Mouse (Mus musculus) midbrain, postnatal 0 days (tissue): ENCODE data around the gene Cog2. TPM values are rescaled to one million over a fixed set of nuclear protein-coding genes. Genes with fewer than 3 reads are reported as not detected.

Source experiments
- ATAC-seq: fragments of 200-750 bp; cut with Nextera tagmentation; 2 replicates; pipeline ENCODE4 v1.8.0; 2017; ENCODE audit warnings: moderate number of reproducible peaks, mild to moderate bottlenecking, moderate TSS enrichment, moderate library complexity; ENCODE audit not compliant: low FRiP score
- DNase-seq: peaks from one replicate; pipeline ENCODE4 v3.0.0-alpha.2; 2015; ENCODE audit warnings: low spot score
- H3K27ac ChIP-seq: fragments of 300-500 bp; sonication (generic); 2 replicates; pipeline ENCODE4 v1.5.1; 2014; ENCODE audit warnings: low read depth, mild to moderate bottlenecking, low read length, mixed read lengths
- H3K27me3 ChIP-seq: fragments of 300-500 bp; sonication (generic); 2 replicates; pipeline ENCODE4 v1.6.1; 2014; ENCODE audit warnings: low read length, control low read depth, mixed read lengths; ENCODE audit not compliant: insufficient read depth
- H3K36me3 ChIP-seq: fragments of 300-500 bp; sonication (generic); 2 replicates; pipeline ENCODE4 v1.6.1; 2014; ENCODE audit warnings: low read length, control low read depth, mixed read lengths; ENCODE audit not compliant: insufficient read depth
- H3K4me1 ChIP-seq: fragments of 300-500 bp; sonication (generic); 2 replicates; pipeline ENCODE4 v1.6.1; 2014; ENCODE audit warnings: mild to moderate bottlenecking, control low read depth, antibody characterized with exemption, low read length, mixed read lengths; ENCODE audit not compliant: insufficient read depth
- H3K4me2 ChIP-seq: fragments of 300-500 bp; sonication (generic); 2 replicates; pipeline ENCODE4 v1.6.1; 2014; ENCODE audit warnings: low read depth, mild to moderate bottlenecking, low read length, mixed read lengths; ENCODE audit not compliant: poor library complexity, severe bottlenecking
- H3K4me3 ChIP-seq: fragments of 300-500 bp; sonication (generic); 2 replicates; pipeline ENCODE4 v1.5.1; 2014; ENCODE audit warnings: low read depth, mild to moderate bottlenecking, low read length, moderate library complexity
- H3K9ac ChIP-seq: fragments of 300-500 bp; sonication (generic); replicated peaks from 2 replicates; pipeline ENCODE4 v1.6.1; 2014; ENCODE audit warnings: mild to moderate bottlenecking, low read length, moderate library complexity, mixed read lengths; ENCODE audit not compliant: poor library complexity, severe bottlenecking
- H3K9me3 ChIP-seq: fragments of 300-500 bp; sonication (generic); 2 replicates; pipeline ENCODE4 v1.6.1; 2016; ENCODE audit warnings: low read length, control low read depth
- CTCF ChIP-seq: IDR thresholded peaks from 2 replicates; pipeline ENCODE4 v1.5.1; 2016; ENCODE audit warnings: antibody characterized with exemption, mild to moderate bottlenecking
- WGBS: fragments of 180-500 bp; shearing (Covaris S2); extraction: QIAGEN DNeasy Blood & Tissue Kit; methylation state at CpG from one replicate; pipeline ENCODE4 v1.1.7; 2014; 5-methylcytosine and 5-hydroxymethylcytosine counted together
- polyA plus RNA-seq: library from polyadenylated mRNA; unstranded; fragments of >200 nt; fragmentation: Nextera tagmentation; extraction: Ambion mirVana; gene quantifications from 2 replicates; pipeline ENCODE4 v1.2.1, GENCODE M21; 2015
- total RNA-seq: library from RNA; depleted of rRNA; stranded (reverse); fragments of >200 nt; gene quantifications from 2 replicates; pipeline ENCODE4 v1.2.3, GENCODE M21; 2014

Cog2 gene
- total and polyA plus RNA-seq, 2 experiments from 2014 or later: 15.8 to 26.7 TPM

GRCm38 (mm10) chr8:124496266-124496665 lies 24.3 kb upstream of the Cog2 start:
- Histone ChIP-seq H3K9ac (no peak overlapping the region), H3K9me3 (no peaks in the 10 kb centered on the region), H3K4me1 (no peaks in the 10 kb centered on the region), H3K36me3 (no peaks in the 10 kb centered on the region), H3K4me3 (no peak overlapping the region), H3K27me3 (no peaks in the 10 kb centered on the region), H3K4me2 (no peak overlapping the region), H3K27ac (no peak overlapping the region)
- no peak for DNase-seq
- no peak for ATAC-seq
- 85% methylated on average over 4 of the region's 4 CpGs for WGBS
- TF ChIP-seq CTCF: no peak

DNA sequence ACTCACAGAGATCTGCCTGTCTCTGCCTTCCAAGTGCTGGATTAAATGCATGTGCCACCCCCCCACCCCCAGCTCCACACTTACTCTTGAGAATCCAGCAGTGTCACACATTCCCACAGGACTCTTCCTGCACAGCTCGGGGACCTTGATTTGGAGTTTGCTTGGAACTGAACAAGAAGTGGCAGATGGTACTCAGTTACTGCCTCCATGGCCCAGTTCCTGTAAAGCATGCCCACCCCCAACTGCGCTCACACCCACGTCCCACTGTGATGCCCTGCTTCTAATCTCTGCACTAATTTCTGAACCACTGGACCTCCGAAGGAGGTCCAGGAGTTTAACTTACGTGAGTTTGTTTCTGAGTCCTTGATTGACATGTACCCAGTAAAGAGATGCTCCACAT lies 23.7 kb upstream of the Cog2 start:
- no peak overlapping the region for H3K4me3 ChIP-seq
- DNase-seq: no peak
- 90% methylated on average over 5 of the region's 5 CpGs for WGBS
- no peak for TF ChIP-seq CTCF
- H3K36me3 ChIP-seq: no peaks in the 10 kb centered on the region
- no peak for ATAC-seq
- H3K4me2 ChIP-seq: no peak overlapping the region
- no peaks in the 10 kb centered on the region for H3K9me3 ChIP-seq
- H3K4me1 ChIP-seq: no peaks in the 10 kb centered on the region
- H3K9ac ChIP-seq: no peak overlapping the region
- no peak overlapping the region for H3K27ac ChIP-seq
- no peaks in the 10 kb centered on the region for H3K27me3 ChIP-seq

- H3K4me2 ChIP-seq: no peak overlapping the region
- ATAC-seq: no peak
- no peak overlapping the region for H3K27ac ChIP-seq
- H3K36me3 ChIP-seq: no peaks in the 10 kb centered on the region
- TF ChIP-seq CTCF: no peak
- 0 out of 2 replicates have a peak, but pooled peaks cover under 1% of the 10 kb centered on the region for H3K9me3 ChIP-seq
- no peak overlapping the region for H3K4me3 ChIP-seq
- H3K4me1 ChIP-seq: no peaks in the 10 kb centered on the region
- H3K27me3 ChIP-seq: no peaks in the 10 kb centered on the region
- no peak for DNase-seq
- H3K9ac ChIP-seq: no peak overlapping the region
These were observed 22.2 kb upstream of the Cog2 start for GRCm38 (mm10) chr8:124498398-124498797.

- Histone ChIP-seq H3K9ac (no peak overlapping the region), H3K4me2 (no peak overlapping the region), H3K4me1 (no peaks in the 10 kb centered on the region), H3K27ac (no peak overlapping the region), H3K36me3 (no peaks in the 10 kb centered on the region), H3K27me3 (no peaks in the 10 kb centered on the region), H3K9me3 (0 out of 2 replicates have a peak, but pooled peaks cover 6% of the 10 kb centered on the region), H3K4me3 (no peak overlapping the region)
- no peak for ATAC-seq
- TF ChIP-seq CTCF: peak; percentile 12; the same call in 1 of the 2 replicates
- DNase-seq: peak; percentile 26
- WGBS: 58% methylated on average over 7 of the region's 7 CpGs
These were observed 21.2 kb upstream of the Cog2 start for GRCm38 (mm10) chr8:124499236-124499937.

- Histone ChIP-seq H3K9ac (no peak overlapping the region), H3K4me1 (no peaks in the 10 kb centered on the region), H3K9me3 (0 out of 2 replicates have a peak, but pooled peaks cover 6% of the 10 kb centered on the region), H3K27me3 (no peaks in the 10 kb centered on the region), H3K4me3 (no peak overlapping the region), H3K36me3 (no peaks in the 10 kb centered on the region), H3K4me2 (no peak overlapping the region), H3K27ac (no peak overlapping the region)
- ATAC-seq (no peak), DNase-seq (no peak)
- TF ChIP-seq CTCF: no peak
- WGBS: 75% methylated on average over 5 of the region's 5 CpGs
These were observed 20.7 kb upstream of the Cog2 start for GRCm38 (mm10) chr8:124499938-124500239.

GRCm38 (mm10) chr8:124505626-124506025 lies 14.9 kb upstream of the Cog2 start:
- no peak overlapping the region for H3K9ac ChIP-seq
- DNase-seq: peak; percentile 32
- no peak overlapping the region for H3K4me2 ChIP-seq
- H3K4me3 ChIP-seq: no peak overlapping the region
- H3K36me3 ChIP-seq: no peaks in the 10 kb centered on the region
- no peaks in the 10 kb centered on the region for H3K4me1 ChIP-seq
- no peak overlapping the region for H3K27ac ChIP-seq
- no peak for TF ChIP-seq CTCF
- no peaks in the 10 kb centered on the region for H3K27me3 ChIP-seq
- 0 out of 2 replicates have a peak, but pooled peaks cover 6% of the 10 kb centered on the region for H3K9me3 ChIP-seq
- ATAC-seq: no peak
